Mouse (Mus musculus) 416B (cell line): ENCODE measurements around the gene Myadml2.
A peak's percentile ranks its signal among the peaks of the same experiment; 100 is the strongest.

ENCODE experiments used
- DNase-seq: peaks from one replicate; pipeline ENCODE4 v3.0.0; 2011; ENCODE audit warnings: low read depth

Myadml2 gene

GRCm38 (mm10) chr11:120660301-120661075 lies 12.5 kb upstream of the Myadml2 start:
- DNase-seq = no peak

- DNase-seq = no peak
These were observed 11.7 kb upstream of the Myadml2 start for GRCm38 (mm10) chr11:120659509-120660300.

GRCm38 (mm10) chr11:120658876-120659410 lies 11.0 kb upstream of the Myadml2 start:
- DNase-seq = peak; percentile 67

GRCm38 (mm10) chr11:120657301-120657700 lies 9.3 kb upstream of the Myadml2 start:
- DNase-seq = no peak

GRCm38 (mm10) chr11:120654741-120655140 lies 6.8 kb upstream of the Myadml2 start:
- DNase-seq = no peak

GRCm38 (mm10) chr11:120651872-120652271 lies 3.9 kb upstream of the Myadml2 start:
- peak; percentile 56 for DNase-seq

- DNase-seq = no peak
These were observed 719 bp downstream of the Myadml2 start for GRCm38 (mm10) chr11:120647047-120647830.

- DNase-seq = peak; percentile 95
These were observed 4.4 kb downstream of the Myadml2 start, which contains the start of gene Pycr1 for GRCm38 (mm10) chr11:120643601-120643987. Pycr1 (minus strand) TSS chr11:120643769.

GRCm38 (mm10) chr11:120642939-120643600 lies 4.9 kb downstream of the Myadml2 start:
- DNase-seq = no peak

- no peak for DNase-seq
These were observed 6.1 kb downstream of the Myadml2 start for GRCm38 (mm10) chr11:120641869-120642268.

- DNase-seq = no peak
These were observed 6.7 kb downstream of the Myadml2 start for GRCm38 (mm10) chr11:120641255-120641654.

GRCm38 (mm10) chr11:120634810-120635209 lies 13.1 kb downstream of the Myadml2 start:
- DNase-seq = no peak

- DNase-seq = peak; percentile 97
These were observed 14.2 kb downstream of the Myadml2 start, which contains the start of gene Mafg for GRCm38 (mm10) chr11:120633520-120634343. Mafg (minus strand) TSS chr11:120633600.

GRCm38 (mm10) chr11:120632559-120633519 lies 15.1 kb downstream of the Myadml2 start:
- DNase-seq = peak; percentile 86

- DNase-seq = no peak
These were observed 16.1 kb downstream of the Myadml2 start for GRCm38 (mm10) chr11:120631726-120632448.

- DNase-seq = peak; percentile 73
These were observed 16.9 kb downstream of the Myadml2 start for GRCm38 (mm10) chr11:120630881-120631725.

- peak; percentile 97 for DNase-seq
These were observed 17.5 kb downstream of the Myadml2 start for GRCm38 (mm10) chr11:120630401-120630871.
